Mouse (Mus musculus) testis, adult 2 months (tissue): ENCODE data around the gene Ninj2.

ENCODE experiments used
- CTCF ChIP-seq: fragments of 200-500 bp; IDR thresholded peaks from 2 replicates; pipeline ENCODE4 v1.5.1; 2012; ENCODE audit warnings: low read depth, mild to moderate bottlenecking, inconsistent platforms, low read length, moderate library complexity; ENCODE audit not compliant: control insufficient read depth, insufficient read depth, insufficient replicate concordance
- POLR2A ChIP-seq: fragments of 200-500 bp; IDR thresholded peaks from 2 replicates; pipeline ENCODE4 v1.6.1; 2012; ENCODE audit warnings: low read depth, mild to moderate bottlenecking, inconsistent platforms, low read length, moderate library complexity; ENCODE audit not compliant: control insufficient read depth

- no peak for TF ChIP-seq POLR2A
- TF ChIP-seq CTCF = no peak
Observed at GRCm38 (mm10) chr6:120101996-120102395, 8.8 kb downstream of the Ninj2 start.
